Mouse (Mus musculus): ENCODE data around the gene Rab25. TPM values are rescaled to one million over a fixed set of nuclear protein-coding genes. Genes with fewer than 3 reads are reported as not detected.

Rab25 gene
- polyA plus RNA-seq (2015; fragmentation: Illumina TruSeq; extraction: RNeasy Lipid Tissue Mini Kit (QIAGEN cat#74804); ENCODE audit: insufficient read depth, low replicate concordance) = not detected

DNA sequence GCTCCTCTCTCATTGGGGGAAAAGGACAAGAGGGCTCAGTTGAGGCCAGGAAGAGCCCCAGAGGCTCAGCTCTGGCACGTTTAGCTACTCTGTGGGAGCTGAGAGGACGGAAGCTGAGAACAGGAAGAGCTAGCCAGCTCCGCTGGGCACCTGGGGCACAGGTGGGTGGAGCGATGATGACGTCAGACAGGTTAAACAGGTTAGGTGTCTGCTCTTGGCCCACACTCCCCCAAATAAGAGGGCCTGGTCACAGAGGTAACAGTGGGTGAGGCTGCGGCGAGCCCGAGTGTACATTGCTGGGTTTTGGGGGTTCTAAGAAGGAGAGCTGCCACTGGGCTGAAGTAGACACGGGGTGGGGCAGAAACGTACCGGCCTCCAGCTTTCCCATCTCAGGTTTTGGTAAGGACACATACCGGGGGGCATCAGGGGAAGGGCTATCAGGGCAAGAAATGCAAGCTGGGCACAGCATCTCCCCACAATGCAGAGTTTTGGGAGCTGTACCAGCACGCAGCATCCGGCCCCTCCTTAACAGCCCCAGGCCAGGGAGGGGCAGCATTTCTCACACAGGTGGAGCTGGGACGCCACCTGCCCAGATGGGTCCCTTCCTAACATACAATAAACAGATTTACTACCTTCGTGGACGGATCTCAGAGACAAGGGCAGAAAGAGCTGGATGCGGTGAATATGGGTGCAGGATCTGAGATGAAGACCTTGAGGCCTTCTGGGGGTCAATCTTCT lies at the start of gene Rab25:
Gene Rab25 (minus strand): TSS at position 121 of the 738 bp plus-strand sequence.

DNA sequence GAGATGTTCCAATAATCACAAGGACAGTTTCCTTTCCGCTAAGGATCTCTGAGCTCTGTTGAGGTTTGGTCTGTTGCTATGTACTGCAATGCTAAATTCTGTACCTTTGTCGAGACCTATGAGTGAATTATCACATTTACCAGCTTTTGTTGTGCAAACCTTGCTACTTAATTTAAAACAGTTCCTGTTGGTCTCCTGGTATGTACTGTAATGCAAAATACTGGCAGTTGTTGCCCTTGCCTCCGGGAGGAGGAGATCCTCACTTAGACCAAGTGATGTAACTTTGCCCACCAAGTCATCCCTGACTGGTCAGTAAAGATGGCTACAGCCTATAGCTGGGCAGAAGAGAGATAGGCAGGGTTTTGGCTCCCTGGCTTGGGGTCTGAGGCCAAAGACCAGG lies 27.4 kb upstream of the Rab25 start, which contains the start of gene Ssr2:
Gene Ssr2 (plus strand): TSS at position 337 of the 400 bp plus-strand sequence.

DNA sequence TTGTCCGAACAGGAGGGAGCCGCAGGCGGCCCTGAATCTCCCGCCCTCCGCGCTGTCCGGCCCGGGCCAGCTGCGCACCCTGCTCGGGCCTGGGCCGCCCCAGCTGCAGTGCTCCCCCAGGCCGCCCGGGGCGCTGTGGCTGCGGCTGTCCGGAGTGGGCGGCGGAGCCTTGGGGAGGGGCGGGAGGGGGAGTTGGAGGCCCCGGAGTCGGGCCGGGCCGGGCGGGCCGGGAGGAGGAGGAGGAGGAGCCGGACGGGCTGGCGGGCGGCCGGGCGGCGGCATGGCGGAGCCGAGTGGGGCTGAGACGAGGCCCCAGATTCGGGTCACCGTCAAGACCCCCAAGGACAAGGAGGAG lies 5.4 kb upstream of the Rab25 start, which contains the start of gene Ubqln4:
Gene Ubqln4 (plus strand): TSS at position 234 of the 355 bp plus-strand sequence.

DNA sequence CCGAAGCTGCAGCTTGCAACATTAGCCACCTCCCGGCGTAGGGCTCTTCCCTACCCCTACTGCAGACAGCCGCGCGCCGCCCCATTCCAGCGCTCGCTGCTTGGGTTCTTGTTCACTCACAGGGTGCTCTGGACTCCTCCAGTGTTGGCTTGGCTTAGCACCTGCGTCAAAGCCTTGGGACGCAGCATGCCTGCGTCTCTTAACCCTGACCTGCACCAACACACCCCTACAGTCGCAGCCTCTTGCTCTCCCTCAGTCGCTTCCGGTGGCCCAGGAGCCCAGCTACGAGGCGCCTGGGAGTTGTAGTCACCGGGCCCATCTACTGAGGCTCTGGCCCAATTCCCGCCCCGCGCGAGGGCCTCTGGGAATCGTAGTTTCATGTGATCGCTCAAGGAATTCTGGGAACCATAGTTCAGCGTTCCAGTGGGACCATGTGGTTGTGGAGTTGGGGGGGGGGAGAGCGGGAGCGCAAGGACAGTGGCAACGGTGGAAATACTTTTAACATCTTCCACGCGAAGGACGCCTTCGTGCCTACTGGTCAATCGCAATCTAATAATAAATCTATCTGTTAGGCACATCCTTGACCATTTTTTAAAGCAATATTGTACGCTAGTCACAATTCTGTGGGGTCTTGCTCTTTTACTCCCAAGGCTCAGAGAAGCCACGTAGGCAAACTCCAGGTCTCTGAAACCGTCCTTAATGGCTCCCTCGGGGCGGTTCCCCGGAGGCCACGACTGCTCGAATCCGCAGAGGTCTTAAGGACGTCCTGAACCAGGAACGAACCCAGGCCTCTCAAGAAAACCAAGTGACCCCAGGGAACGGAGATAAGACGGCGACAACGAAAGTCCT lies 4.8 kb upstream of the Rab25 start, which contains the start of gene Lamtor2:
Gene Lamtor2 (minus strand): TSS at position 399 of the 849 bp plus-strand sequence.

DNA sequence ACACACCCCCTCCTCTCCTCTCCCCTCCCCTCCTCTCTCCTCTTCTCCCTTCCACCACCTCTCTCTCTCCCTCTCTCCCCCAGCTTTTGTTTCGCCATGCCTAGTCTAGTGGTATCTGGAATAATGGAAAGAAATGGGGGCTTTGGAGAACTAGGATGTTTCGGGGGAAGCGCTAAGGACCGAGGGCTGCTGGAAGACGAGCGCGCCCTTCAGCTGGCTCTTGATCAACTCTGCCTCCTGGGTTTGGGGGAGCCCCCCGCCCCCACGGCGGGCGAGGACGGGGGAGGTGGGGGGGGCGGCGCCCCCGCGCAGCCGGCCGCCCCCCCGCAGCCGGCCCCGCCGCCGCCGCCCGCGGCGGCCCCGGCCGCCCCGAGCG lies 15.8 kb downstream of the Rab25 start, which contains the start of gene Mex3a:
Gene Mex3a (plus strand): TSS at position 97 of the 376 bp plus-strand sequence.

DNA sequence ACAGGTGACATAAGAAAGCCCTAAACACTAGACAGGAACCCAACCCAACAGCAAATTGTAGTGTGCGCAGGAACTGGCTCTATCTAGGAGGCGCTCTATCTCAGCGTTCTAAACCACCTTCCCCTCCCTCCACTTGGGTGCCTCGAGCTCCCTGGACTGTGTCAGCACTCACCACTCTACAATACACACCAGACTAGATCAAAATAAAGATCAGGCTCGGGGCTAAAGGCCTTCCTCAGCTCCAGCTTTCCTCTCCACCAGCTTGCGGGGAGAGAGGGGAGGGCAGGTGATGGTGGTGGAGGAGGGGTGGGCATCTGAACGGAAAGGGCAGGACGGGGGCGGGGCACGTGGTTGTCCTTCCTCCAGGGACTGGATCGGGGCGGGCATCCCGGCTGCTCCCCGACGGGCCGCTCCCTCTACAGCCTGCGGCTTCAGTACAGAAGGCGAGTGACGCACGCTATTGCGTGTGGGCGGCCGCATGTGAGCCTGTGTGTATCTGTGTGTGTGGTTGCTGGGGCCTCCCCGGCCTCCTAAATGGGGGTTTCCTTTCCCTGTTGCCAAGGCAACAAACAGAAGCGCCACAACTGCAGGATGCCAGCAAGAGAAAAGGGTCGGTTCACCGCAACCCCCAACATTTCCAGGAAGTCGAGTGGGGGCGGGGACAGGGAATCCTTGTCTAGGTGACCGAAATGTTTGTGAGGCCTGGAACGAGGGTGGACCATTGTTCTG lies 38.2 kb downstream of the Rab25 start, which contains the start of gene Lmna:
Gene Lmna (minus strand): TSS at position 265 of the 729 bp plus-strand sequence.

Other genes with a start within 250 kb of the Rab25 start
- gene Glmp, start 223.3 kb downstream of the Rab25 start, polyA plus RNA-seq (2015; fragmentation: Illumina TruSeq; extraction: RNeasy Lipid Tissue Mini Kit (QIAGEN cat#74804); ENCODE audit: insufficient read depth, low replicate concordance) = 91.9 TPM
- gene Tmem79, start 212.2 kb downstream of the Rab25 start, polyA plus RNA-seq (2015; fragmentation: Illumina TruSeq; extraction: RNeasy Lipid Tissue Mini Kit (QIAGEN cat#74804); ENCODE audit: insufficient read depth, low replicate concordance) = 0.22 TPM
- 81.8 TPM for gene Smg5, start 212.0 kb downstream of the Rab25 start, polyA plus RNA-seq (2015; fragmentation: Illumina TruSeq; extraction: RNeasy Lipid Tissue Mini Kit (QIAGEN cat#74804); ENCODE audit: insufficient read depth, low replicate concordance)
- gene Paqr6, start 183.7 kb downstream of the Rab25 start, polyA plus RNA-seq (2015; fragmentation: Illumina TruSeq; extraction: RNeasy Lipid Tissue Mini Kit (QIAGEN cat#74804); ENCODE audit: insufficient read depth, low replicate concordance) = 1.5 TPM
- gene Bglap3, start 175.6 kb downstream of the Rab25 start, polyA plus RNA-seq (2015; fragmentation: Illumina TruSeq; extraction: RNeasy Lipid Tissue Mini Kit (QIAGEN cat#74804); ENCODE audit: insufficient read depth, low replicate concordance) = 0.15 TPM
- gene Bglap2, start 169.6 kb downstream of the Rab25 start, polyA plus RNA-seq (2015; fragmentation: Illumina TruSeq; extraction: RNeasy Lipid Tissue Mini Kit (QIAGEN cat#74804); ENCODE audit: insufficient read depth, low replicate concordance) = not detected
- 0.97 TPM for gene Bglap, start 163.8 kb downstream of the Rab25 start, polyA plus RNA-seq (2015; fragmentation: Illumina TruSeq; extraction: RNeasy Lipid Tissue Mini Kit (QIAGEN cat#74804); ENCODE audit: insufficient read depth, low replicate concordance)
- gene Pmf1, start 138.0 kb downstream of the Rab25 start, polyA plus RNA-seq (2015; fragmentation: Illumina TruSeq; extraction: RNeasy Lipid Tissue Mini Kit (QIAGEN cat#74804); ENCODE audit: insufficient read depth, low replicate concordance) = 20.9 TPM
- gene Slc25a44, start 123.2 kb downstream of the Rab25 start, polyA plus RNA-seq (2015; fragmentation: Illumina TruSeq; extraction: RNeasy Lipid Tissue Mini Kit (QIAGEN cat#74804); ENCODE audit: insufficient read depth, low replicate concordance) = 17.2 TPM
- 53.1 TPM for gene Sema4a, start 87.1 kb downstream of the Rab25 start, polyA plus RNA-seq (2015; fragmentation: Illumina TruSeq; extraction: RNeasy Lipid Tissue Mini Kit (QIAGEN cat#74804); ENCODE audit: insufficient read depth, low replicate concordance)
- 2.3 TPM for gene Lmna, start 38.3 kb downstream of the Rab25 start, polyA plus RNA-seq (2015; fragmentation: Illumina TruSeq; extraction: RNeasy Lipid Tissue Mini Kit (QIAGEN cat#74804); ENCODE audit: insufficient read depth, low replicate concordance)
- gene Mex3a, start 15.9 kb downstream of the Rab25 start, polyA plus RNA-seq (2015; fragmentation: Illumina TruSeq; extraction: RNeasy Lipid Tissue Mini Kit (QIAGEN cat#74804); ENCODE audit: insufficient read depth, low replicate concordance) = 1.9 TPM
- 54.4 TPM for gene Lamtor2, start 4.8 kb upstream of the Rab25 start, polyA plus RNA-seq (2015; fragmentation: Illumina TruSeq; extraction: RNeasy Lipid Tissue Mini Kit (QIAGEN cat#74804); ENCODE audit: insufficient read depth, low replicate concordance)
- gene Ubqln4, start 5.5 kb upstream of the Rab25 start, polyA plus RNA-seq (2015; fragmentation: Illumina TruSeq; extraction: RNeasy Lipid Tissue Mini Kit (QIAGEN cat#74804); ENCODE audit: insufficient read depth, low replicate concordance) = 35.5 TPM
- gene Ssr2, start 27.6 kb upstream of the Rab25 start, polyA plus RNA-seq (2015; fragmentation: Illumina TruSeq; extraction: RNeasy Lipid Tissue Mini Kit (QIAGEN cat#74804); ENCODE audit: insufficient read depth, low replicate concordance) = 101 TPM
- gene Arhgef2, start 57.7 kb upstream of the Rab25 start, polyA plus RNA-seq (2015; fragmentation: Illumina TruSeq; extraction: RNeasy Lipid Tissue Mini Kit (QIAGEN cat#74804); ENCODE audit: insufficient read depth, low replicate concordance) = 104 TPM
- not detected for gene Rxfp4, start 104.8 kb upstream of the Rab25 start, polyA plus RNA-seq (2015; fragmentation: Illumina TruSeq; extraction: RNeasy Lipid Tissue Mini Kit (QIAGEN cat#74804); ENCODE audit: insufficient read depth, low replicate concordance)
- gene Khdc4, start 137.5 kb upstream of the Rab25 start, polyA plus RNA-seq (2015; fragmentation: Illumina TruSeq; extraction: RNeasy Lipid Tissue Mini Kit (QIAGEN cat#74804); ENCODE audit: insufficient read depth, low replicate concordance) = 111 TPM
- 41.7 TPM for gene Rit1, start 168.5 kb upstream of the Rab25 start, polyA plus RNA-seq (2015; fragmentation: Illumina TruSeq; extraction: RNeasy Lipid Tissue Mini Kit (QIAGEN cat#74804); ENCODE audit: insufficient read depth, low replicate concordance)
- gene Syt11, start 226.9 kb upstream of the Rab25 start, polyA plus RNA-seq (2015; fragmentation: Illumina TruSeq; extraction: RNeasy Lipid Tissue Mini Kit (QIAGEN cat#74804); ENCODE audit: insufficient read depth, low replicate concordance) = 8.3 TPM